ENCODE assay signal across 8 mouse cellular contexts in genomic region chr15:84719791-84720190, GRCm38 (mm10). TPM values are rescaled to one million over a fixed set of nuclear protein-coding genes. Genes with fewer than 3 reads are reported as not detected.
DNase-seq lines count a peak whose midpoint lies in the region; ATAC-seq lines count a peak whose summit lies in the region.

Gene Arhgap8, plus strand, starts transcription at chr15:84720052.

- H3K27me3 ChIP-seq in heart, embryonic 15.5 days, result 0 out of 2 replicates have a peak, but pooled peaks cover 4% of the 10 kb centered on the region

- WGBS in heart, embryonic 15.5 days, result 5% methylated on average over 24 of the region's 24 CpGs

- H3K36me3 ChIP-seq in heart, embryonic 15.5 days, result no peaks in the 10 kb centered on the region

- H3K9ac ChIP-seq in heart, embryonic 15.5 days, result peak within 1 kb of the TSS; percentile 55

- H3K4me3 ChIP-seq in heart, embryonic 15.5 days, result peak within 1 kb of the TSS; percentile 52

- H3K4me2 ChIP-seq in heart, embryonic 15.5 days, result peak within 1 kb of the TSS; percentile 83

- H3K9me3 ChIP-seq in heart, embryonic 15.5 days (replicated peaks), result no peaks in the 10 kb centered on the region

- peaks cover 22% of the 10 kb centered on the region for H3K4me1 ChIP-seq in heart, embryonic 15.5 days (replicated peaks)

- peak; percentile 63; the same call in 1 of the 2 replicates for ATAC-seq in heart, embryonic 15.5 days (replicated peaks; ENCODE audit: insufficient number of reproducible peaks, insufficient read depth, low FRiP score, low read depth)
- ATAC-seq in frontal cortex, adult (ENCODE audit: low TSS enrichment), result no peak

- intact Hi-C loops in left cerebral cortex, postnatal 25 days (cut with DNase I), result no loop called here

- H3K27ac ChIP-seq in heart, embryonic 15.5 days, result peak within 1 kb of the TSS; percentile 16; the same call in 1 of the 2 replicates

- DNase-seq in A20 (ENCODE audit: low read depth, low spot score), result peak; percentile 95
- DNase-seq in adrenal gland, postnatal 36 days, result peak; percentile 19 to 49
- peak; percentile 82 for DNase-seq in kidney, postnatal 10 days
- peak; percentile 80 to 86 for DNase-seq in lung, postnatal 4 days
- DNase-seq in thymus, postnatal 4 days, result peak; percentile 44
- DNase-seq in left cerebral cortex, postnatal 25 days (ENCODE audit: low spot score in 2 of 2), result no peak

RNA-seq across cellular contexts. Expression of gene Arhgap8, which starts in this region (rescaled TPM):
- 1 to 10 TPM in 1 of 2 experiments, under 1 TPM in 1; 0.56 to 1.1 TPM for total RNA-seq in adrenal gland, postnatal 36 days (2021)
- 3.5 and 8.6 TPM in 2 replicates for polyA plus RNA-seq in heart, embryonic 15.5 days (2015; fragmentation: Nextera tagmentation; extraction: Ambion mirVana)
- total RNA-seq in left cerebral cortex, postnatal 25 days (2021), result under 1 TPM in 1 of 2 experiments, not detected in 1; 0.23 TPM

Comparison
In these comparisons a context has a peak if more than half of its experiments do, and no peak if none do; other contexts are left out.
1. DNase-seq: peak in A20 (single experiment), adrenal gland, postnatal 36 days (2 of 2), kidney, postnatal 10 days (single experiment), lung, postnatal 4 days (2 of 2) and thymus, postnatal 4 days (single experiment); none in left cerebral cortex, postnatal 25 days (0 of 2).